Mouse (Mus musculus) lung, adult 2 months (tissue): Measurements from ENCODE around the gene Mstn.

ENCODE experiments used
- CTCF ChIP-seq: fragments of 200-500 bp; IDR thresholded peaks from 2 replicates; pipeline ENCODE4 v1.5.1; 2011; ENCODE audit warnings: mild to moderate bottlenecking, low read length, control low read depth; ENCODE audit not compliant: insufficient read depth
- POLR2A ChIP-seq: fragments of 200-500 bp; IDR thresholded peaks from 2 replicates; pipeline ENCODE4 v1.6.1; 2011; ENCODE audit warnings: low read depth, mild to moderate bottlenecking, control low read depth, low read length, borderline replicate concordance; ENCODE audit errors: extremely low read depth

- TF ChIP-seq CTCF = no peak
- TF ChIP-seq POLR2A = no peak
Measured at GRCm38 (mm10) chr1:53060499-53060898, 941 bp upstream of the Mstn start.
